Mouse (Mus musculus) kidney, adult 2 months (tissue): ENCODE measurements around the gene Cbarp. TPM values are rescaled to one million over a fixed set of nuclear protein-coding genes. Genes with fewer than 3 reads are reported as not detected.

ENCODE experiments used
- DNase-seq: peaks from one replicate; pipeline ENCODE4 v3.0.0; 2021
- H3K27ac ChIP-seq: fragments of 200-500 bp; 2 replicates; pipeline ENCODE4 v1.5.1; 2012; ENCODE audit warnings: low read depth, low read length, control low read depth, inconsistent platforms; ENCODE audit not compliant: insufficient read depth
- H3K27me3 ChIP-seq: fragments of 200-500 bp; replicated peaks from 2 replicates; pipeline ENCODE4 v1.6.1; 2012; ENCODE audit warnings: mild to moderate bottlenecking, moderate library complexity, low read length, inconsistent platforms; ENCODE audit not compliant: control insufficient read depth, insufficient read depth
- H3K36me3 ChIP-seq: fragments of 200-500 bp; 2 replicates; pipeline ENCODE4 v1.6.1; 2012; ENCODE audit warnings: mild to moderate bottlenecking, moderate library complexity, low read length, inconsistent platforms; ENCODE audit not compliant: control insufficient read depth, insufficient read depth
- H3K4me1 ChIP-seq: fragments of 200-500 bp; 2 replicates; pipeline ENCODE4 v1.6.1; 2011; ENCODE audit warnings: low read length; ENCODE audit not compliant: control insufficient read depth, insufficient read depth
- H3K4me3 ChIP-seq: fragments of 200-500 bp; 2 replicates; pipeline ENCODE4 v1.5.1; 2011; ENCODE audit warnings: mild to moderate bottlenecking, low read depth, low read length, control low read depth; ENCODE audit not compliant: insufficient read depth
- CTCF ChIP-seq: fragments of 200-500 bp; conservative IDR thresholded peaks from 2 replicates; pipeline ENCODE4 v1.5.1; 2011; ENCODE audit warnings: low read depth, mild to moderate bottlenecking, control low read depth, low read length, moderate library complexity, mixed read lengths; ENCODE audit not compliant: insufficient read depth, insufficient read length
- POLR2A ChIP-seq: fragments of 200-500 bp; IDR thresholded peaks from one replicate; pipeline ENCODE4 v1.6.1; 2011; ENCODE audit warnings: low read depth, low read length, control low read depth
- WGBS: fragments of 180-500 bp; shearing (Covaris S2); methylation state at CpG from one replicate; pipeline ENCODE4 v1.1.7; 2018; 5-methylcytosine and 5-hydroxymethylcytosine counted together
- polyA plus RNA-seq: library from polyadenylated mRNA; depleted of rRNA; stranded (reverse); fragments of >200 nt; gene quantifications from 2 replicates; pipeline ENCODE4 v1.2.3, GENCODE M21; 2012

Gene Cbarp
- polyA plus RNA-seq, 1 experiment, result 8.1 TPM

GRCm38 (mm10) chr10:80155277-80155676 lies 14.6 kb upstream of the Cbarp start:
- 16% methylated on average over 1 of the region's 1 CpGs for WGBS
- H3K27ac ChIP-seq, result no peak overlapping the region
- DNase-seq, result no peak
- H3K27me3 ChIP-seq, result no peaks in the 10 kb centered on the region
- TF ChIP-seq CTCF, result no peak
- no peak for TF ChIP-seq POLR2A
- H3K4me1 ChIP-seq, result peaks cover 45% of the 10 kb centered on the region
- no peak overlapping the region for H3K4me3 ChIP-seq
- H3K36me3 ChIP-seq, result peaks cover 21% of the 10 kb centered on the region

- Histone ChIP-seq H3K36me3 (peaks cover 24% of the 10 kb centered on the region), H3K4me3 (no peak overlapping the region), H3K27me3 (no peaks in the 10 kb centered on the region), H3K4me1 (peaks cover 40% of the 10 kb centered on the region), H3K27ac (no peak overlapping the region)
- no peak for DNase-seq
- whole genome bisulfite sequencing, result 73% methylated on average over 7 of the region's 7 CpGs
- TF ChIP-seq CTCF (no peak), POLR2A (no peak)
These were observed 13.7 kb upstream of the Cbarp start for GRCm38 (mm10) chr10:80154384-80154783.

GRCm38 (mm10) chr10:80153713-80154112 lies 13.1 kb upstream of the Cbarp start:
- DNase-seq, result peak; percentile 82
- Histone ChIP-seq H3K4me3 (0 out of 2 replicates have a peak overlapping the region, but pooled peaks have one; percentile 4), H3K4me1 (peaks cover 33% of the 10 kb centered on the region), H3K27ac (peak overlapping the region; percentile 95), H3K36me3 (peaks cover 24% of the 10 kb centered on the region), H3K27me3 (no peaks in the 10 kb centered on the region)
- WGBS, result 46% methylated on average over 19 of the region's 19 CpGs
- TF ChIP-seq CTCF (no peak), POLR2A (no peak)

GRCm38 (mm10) chr10:80152873-80153260 lies 12.2 kb upstream of the Cbarp start:
- Histone ChIP-seq H3K4me3 (peak overlapping the region; percentile 55), H3K4me1 (peaks cover 30% of the 10 kb centered on the region)

GRCm38 (mm10) chr10:80152071-80152872 lies 11.6 kb upstream of the Cbarp start:
- DNase-seq, result peak; percentile 89
- TF ChIP-seq CTCF, result no peak
- no peak for TF ChIP-seq POLR2A
- WGBS, result 5% methylated on average over 15 of the region's 15 CpGs
- Histone ChIP-seq H3K4me1 (peaks cover 34% of the 10 kb centered on the region), H3K36me3 (peaks cover 24% of the 10 kb centered on the region), H3K27me3 (no peaks in the 10 kb centered on the region), H3K27ac (peak overlapping the region; percentile 95), H3K4me3 (peak overlapping the region; percentile 55)

More at GRCm38 (mm10) chr10:80152873-80153260, 12.2 kb upstream of the Cbarp start:
- peak; percentile 89 for DNase-seq
- H3K27me3 ChIP-seq, result no peaks in the 10 kb centered on the region
- H3K27ac ChIP-seq, result peak overlapping the region; percentile 95
- WGBS, result 3% methylated on average over 3 of the region's 3 CpGs
- H3K36me3 ChIP-seq, result peaks cover 24% of the 10 kb centered on the region
- TF ChIP-seq CTCF, result no peak

GRCm38 (mm10) chr10:80151211-80152034 lies 10.8 kb upstream of the Cbarp start:
- Histone ChIP-seq H3K27ac (peak overlapping the region; percentile 95), H3K4me3 (peak overlapping the region; percentile 55), H3K4me1 (peaks cover 42% of the 10 kb centered on the region), H3K36me3 (peaks cover 21% of the 10 kb centered on the region), H3K27me3 (no peaks in the 10 kb centered on the region)
- WGBS, result under 1% methylated on average over 26 of the region's 26 CpGs
- TF ChIP-seq CTCF (no peak), POLR2A (no peak)
- DNase-seq, result peak; percentile 93
